Mouse (Mus musculus) heart, postnatal 10 days (tissue): ENCODE data around the gene Cox16. TPM values are rescaled to one million over a fixed set of nuclear protein-coding genes. Genes with fewer than 3 reads are reported as not detected.

Experiments used
- DNase-seq, 2 experiments: peaks; one replicate each; pipeline ENCODE4 v3.0.0; 2021
- intact Hi-C: fragments of 180-260 bp; cut with DNase I; formaldehyde crosslinking; loops from one replicate; pipeline ENCODE4 v1.15.1; 2025
- total RNA-seq, 2 experiments: library from RNA; stranded (reverse); gene quantifications; 2 replicates each; pipeline ENCODE4 v1.2.3; 2021

Gene Cox16
- total RNA-seq, 2 experiments from 2014 or later: 65.3 to 68.3 TPM

DNA sequence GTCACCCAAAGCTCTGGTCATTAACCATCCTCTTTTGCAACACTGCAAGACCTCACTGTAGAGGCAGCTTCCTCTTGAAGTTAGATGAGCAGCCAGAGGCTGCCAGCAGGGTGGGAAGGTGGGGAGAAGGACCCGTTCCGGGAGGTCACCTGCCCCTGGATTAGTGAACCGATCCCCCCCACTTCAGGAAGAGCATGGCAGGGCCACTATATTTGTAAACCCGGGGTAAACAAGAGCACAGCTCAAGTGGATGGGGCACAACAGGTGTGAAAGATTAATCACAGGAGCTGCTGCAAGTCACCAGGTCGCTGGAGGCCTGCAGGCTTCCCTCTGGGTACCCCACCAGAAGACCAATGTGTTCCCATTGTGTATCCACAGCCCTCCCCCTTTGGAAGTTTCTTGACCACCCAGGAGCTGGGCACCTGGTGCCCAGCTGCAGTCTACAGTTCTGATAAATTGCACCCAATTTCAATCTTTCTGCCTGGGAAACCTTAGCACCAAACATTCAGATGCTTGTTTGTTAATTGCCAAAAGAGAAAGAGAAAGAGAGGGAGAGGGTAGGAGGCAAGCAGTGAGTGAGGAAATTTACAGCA lies 153.8 kb downstream of the Cox16 start:
- intact Hi-C loops: no loop called here
- no peak for DNase-seq

DNA sequence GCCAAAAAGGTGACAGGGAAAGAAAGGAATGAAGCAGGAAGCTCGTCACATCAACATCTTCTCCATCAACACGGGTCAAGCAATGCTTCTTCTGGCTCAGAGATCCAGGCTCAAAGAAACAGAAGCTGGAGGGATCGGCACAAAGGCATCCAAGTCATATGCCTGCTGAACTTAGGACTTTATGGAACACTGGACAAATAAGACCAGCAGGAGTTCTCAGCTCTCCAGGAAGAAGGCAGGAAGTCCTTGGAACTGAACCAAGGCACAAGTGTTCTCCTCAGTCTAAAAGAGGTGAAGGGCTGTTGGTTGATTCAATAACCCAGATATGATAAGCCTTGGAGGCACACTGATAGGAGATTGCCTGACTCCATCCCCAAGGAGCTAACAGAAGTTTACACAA lies 159.9 kb downstream of the Cox16 start:
- no peak for DNase-seq
- intact Hi-C loops: no loop called here

- no peak for DNase-seq
- intact Hi-C loops: no loop called here
Measured at GRCm38 (mm10) chr12:81324116-81324515, 160.8 kb downstream of the Cox16 start.

DNA sequence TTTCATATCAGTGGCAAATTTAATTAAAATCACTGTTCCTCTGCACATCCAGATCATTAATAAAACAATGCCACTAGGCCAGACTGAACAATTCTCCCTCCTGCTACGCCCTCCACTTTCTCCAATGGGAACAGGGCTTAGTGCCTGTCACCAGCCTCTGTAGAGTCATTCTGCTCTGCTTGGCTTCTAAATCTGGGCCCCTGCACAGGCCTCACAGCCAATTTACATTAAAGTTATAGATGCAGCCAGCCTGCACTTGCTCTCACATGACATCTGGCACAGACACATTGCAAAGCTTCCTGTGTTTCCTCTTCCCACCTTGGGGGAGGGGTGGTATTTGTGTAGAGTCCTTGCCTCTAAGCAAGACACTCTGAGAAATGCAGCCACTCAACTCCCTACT lies 163.9 kb downstream of the Cox16 start:
- intact Hi-C loops: no loop called here
- no peak for DNase-seq

DNA sequence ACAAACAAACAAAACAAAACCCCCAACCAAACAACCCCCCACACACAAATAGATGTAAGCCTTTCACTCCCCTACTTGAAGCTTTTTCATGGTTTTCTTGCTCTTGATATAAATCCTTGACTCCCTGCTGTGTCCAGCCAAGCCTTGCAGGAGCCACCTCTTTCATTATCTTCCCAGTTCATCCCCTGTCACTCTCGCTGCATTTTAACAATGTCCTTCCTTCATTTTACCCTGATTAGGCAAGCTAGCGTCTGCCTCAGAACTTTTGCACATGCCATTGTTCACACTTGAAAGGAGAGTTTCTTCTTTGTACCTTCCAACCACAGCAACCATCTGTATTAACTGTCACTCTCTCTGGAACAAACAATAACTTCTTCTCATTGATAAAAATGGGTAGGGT lies 167.1 kb downstream of the Cox16 start:
- intact Hi-C loops: no loop called here
- no peak for DNase-seq

DNA sequence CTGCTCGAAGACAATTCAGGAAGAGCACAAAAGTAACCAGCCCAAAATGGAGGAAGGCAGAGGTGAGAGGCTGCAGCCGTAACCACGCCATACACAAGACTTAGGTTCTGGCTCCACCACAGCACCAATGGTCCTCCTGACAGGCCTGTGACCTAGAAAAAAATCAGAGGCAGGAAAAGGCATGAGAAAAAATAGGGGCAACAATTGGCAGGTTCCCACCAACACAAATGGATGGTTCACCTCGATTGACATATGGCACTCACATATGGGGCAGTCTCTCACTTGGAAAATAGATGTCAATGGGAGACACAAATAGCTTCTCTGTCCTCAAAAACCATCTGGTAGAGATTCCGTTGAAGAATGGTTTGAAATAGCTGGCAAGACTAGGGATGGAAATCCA lies 169.0 kb downstream of the Cox16 start:
- intact Hi-C loops: no loop called here
- DNase-seq: no peak

Other genes starting within 250 kb of the Cox16 start
- gene Slc8a3, start 151.9 kb downstream of the Cox16 start, total RNA-seq: under 1 TPM; 0.26 to 0.27 TPM
- gene Gm4787, start 105.7 kb downstream of the Cox16 start, total RNA-seq: under 1 TPM; 0.45 to 0.55 TPM
- gene Adam4, start 63.2 kb downstream of the Cox16 start, total RNA-seq: under 1 TPM; 0.74 to 0.89 TPM
- 10 to 100 TPM; 35.8 to 42.6 TPM for gene Gm20498, start 47.8 kb upstream of the Cox16 start, total RNA-seq
- 10 to 100 TPM; 35.9 to 43.0 TPM for gene Synj2bp, start 47.8 kb upstream of the Cox16 start, total RNA-seq
- gene Adam21, start 83.3 kb upstream of the Cox16 start, total RNA-seq: under 1 TPM; 0.07 to 0.14 TPM
- gene Med6, start 109.9 kb upstream of the Cox16 start, total RNA-seq: 10 to 100 TPM; 16.5 to 19.7 TPM
- gene Ttc9, start 146.1 kb upstream of the Cox16 start, total RNA-seq: 1 to 10 TPM; 5.0 to 5.7 TPM